Mouse (Mus musculus) retina, embryonic 14.5 days (tissue): ENCODE results near the gene Nutm2.
"Not testable (repeated sequence)": the region's sequence is repeated elsewhere in the genome, so short reads cannot be mapped to it uniquely, and the experiment has no call there.

Source experiments
- DNase-seq: peaks from one replicate; pipeline ENCODE4 v3.0.0-alpha.2; 2015; ENCODE audit warnings: low spot score

The Nutm2 gene

GRCm38 (mm10) chr13:50467007-50467406 is at the start of gene Nutm2:
Gene Nutm2, plus strand, starts transcription at chr13:50467307.
- DNase-seq = no peak

DNA sequence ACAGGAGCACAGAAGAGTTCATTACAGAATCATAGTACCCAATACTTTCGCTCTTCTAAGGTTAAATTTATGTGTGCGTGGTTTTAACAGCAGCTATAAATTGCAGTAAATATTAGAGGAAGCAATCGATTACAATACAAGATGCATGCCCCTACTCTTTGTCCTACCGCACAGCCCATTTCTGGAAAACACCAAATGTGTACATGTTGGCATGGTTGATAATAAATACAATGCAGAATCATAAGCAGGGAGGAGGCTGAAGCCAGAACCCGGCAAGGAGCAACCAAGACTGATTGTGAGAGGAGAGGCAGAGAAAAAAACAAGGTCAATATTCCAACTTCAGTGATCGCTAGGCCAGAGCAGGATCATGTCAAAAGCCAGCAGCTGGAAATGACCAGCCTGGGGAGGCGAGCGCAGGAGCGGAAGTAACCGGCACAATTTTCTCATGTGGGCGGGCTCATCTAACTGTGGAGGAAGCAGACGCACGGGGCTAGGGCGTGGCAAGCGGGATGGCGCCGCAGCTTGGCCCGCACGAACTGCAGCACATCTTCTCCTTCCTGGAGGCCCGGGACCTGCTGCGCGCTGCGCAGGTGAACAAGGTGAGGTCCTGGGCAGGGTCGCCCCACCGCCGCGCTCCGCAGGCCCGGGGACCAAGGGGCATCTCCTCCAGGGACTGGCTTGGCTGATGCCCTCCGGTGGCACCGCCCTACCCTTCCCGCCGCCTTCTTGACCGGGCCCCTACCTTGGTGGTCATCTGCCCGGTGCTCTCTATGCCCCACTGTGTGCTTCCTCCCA is 49.5 kb upstream of the Nutm2 start, which contains the start of gene Fbxw17:
Gene Fbxw17 (plus strand): TSS at position 476 of the 795 bp plus-strand sequence.
- peak; percentile 81 for DNase-seq

- peak; percentile 11 for DNase-seq
Measured at GRCm38 (mm10) chr13:50418421-50418820, 48.7 kb upstream of the Nutm2 start.

DNA sequence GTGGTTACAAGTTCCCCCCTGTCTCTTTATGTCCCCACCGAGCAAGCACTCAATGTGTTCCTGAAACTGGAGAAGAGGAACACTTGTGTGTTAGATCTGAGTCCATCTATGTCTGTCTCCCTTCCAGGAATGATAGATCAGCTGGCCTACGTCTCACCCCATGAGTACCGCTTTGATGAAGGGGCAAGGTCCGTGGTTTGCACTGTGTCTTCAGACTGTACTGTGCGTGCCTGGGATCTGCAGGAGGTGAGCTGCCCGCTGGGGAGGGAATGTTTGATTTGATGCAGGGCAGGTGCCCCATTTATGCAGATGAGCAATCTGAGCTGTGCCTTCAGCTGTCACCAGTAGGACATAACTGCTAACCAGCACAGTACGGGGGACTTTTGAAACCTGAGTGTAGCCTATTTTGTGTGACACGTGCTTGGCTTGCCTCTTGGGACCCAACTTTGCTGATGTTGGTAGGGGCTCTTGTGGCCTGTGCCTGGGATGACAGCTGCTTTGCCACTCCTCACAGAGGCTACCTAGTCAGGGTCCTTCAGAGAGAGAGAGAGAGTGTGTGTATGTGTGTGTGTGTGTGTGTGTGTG is 43.4 kb upstream of the Nutm2 start:
- DNase-seq = no peak

DNA sequence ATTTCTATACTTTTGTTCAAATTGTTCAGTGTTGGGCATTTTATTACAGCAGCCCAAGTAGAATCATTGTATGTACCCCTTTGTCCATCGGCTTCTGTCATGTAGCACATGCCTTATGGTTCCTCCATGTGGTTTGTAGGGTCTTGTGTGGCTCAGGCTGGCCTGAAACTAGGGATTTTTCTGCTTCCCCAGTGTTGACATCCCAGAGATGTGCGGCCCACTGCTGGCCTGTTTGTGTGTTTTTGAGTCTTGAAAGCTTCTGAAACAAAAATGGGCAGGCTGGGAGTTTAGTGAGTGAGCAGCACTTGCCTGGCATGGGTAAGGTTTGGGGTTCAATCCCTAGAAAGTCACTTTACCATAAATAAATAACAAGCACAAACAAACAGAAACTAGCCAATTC is 42.6 kb upstream of the Nutm2 start:
- no peak for DNase-seq

DNA sequence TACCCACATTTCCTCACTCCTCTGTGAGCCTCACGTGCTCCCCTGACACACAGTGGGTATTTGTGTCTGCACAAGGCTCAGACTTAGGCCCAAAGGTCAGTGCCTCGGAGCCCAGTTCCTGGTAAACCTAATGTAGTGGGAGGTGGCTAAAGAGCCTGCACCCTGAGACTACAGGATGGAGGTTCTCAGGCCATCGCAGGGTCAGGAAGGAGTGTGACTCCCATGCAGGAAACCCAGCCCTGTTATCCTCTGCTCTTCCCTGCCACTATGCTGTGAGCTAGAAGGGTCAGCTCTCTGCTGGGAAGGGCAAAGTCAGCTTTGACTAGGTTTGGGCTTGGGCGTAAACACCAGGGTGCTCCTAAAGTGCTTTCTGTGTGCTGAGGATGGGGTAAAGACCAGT is 40.4 kb upstream of the Nutm2 start:
- no peak for DNase-seq

- DNase-seq = no peak
Measured at GRCm38 (mm10) chr13:50443812-50444211, 23.3 kb upstream of the Nutm2 start, which contains the start of gene Gm47429. Gene Gm47429, minus strand, starts transcription at chr13:50443912.

GRCm38 (mm10) chr13:50445261-50445660 is 21.8 kb upstream of the Nutm2 start:
- peak; percentile 39 for DNase-seq

DNA sequence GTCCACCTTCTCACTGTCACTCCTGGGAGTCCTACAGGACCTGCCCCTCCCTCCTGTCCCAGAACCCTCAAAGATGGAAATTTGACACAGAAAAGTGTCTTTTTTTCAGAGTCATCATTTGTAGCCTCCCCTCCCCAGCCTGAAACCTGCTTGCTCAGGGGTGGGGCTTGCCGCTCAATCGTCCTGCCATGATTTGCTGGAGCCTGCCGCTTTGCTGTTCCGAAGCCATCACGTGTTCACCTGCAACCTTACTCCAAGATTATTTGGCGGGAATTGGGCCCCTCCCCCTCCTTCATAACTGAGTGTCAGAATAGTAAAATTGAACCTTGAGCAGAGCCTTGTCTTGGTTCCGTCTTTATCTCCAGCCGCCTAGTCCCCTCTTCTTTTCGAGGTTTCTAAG is 14.8 kb upstream of the Nutm2 start:
- not testable (repeated sequence) for DNase-seq

- no peak for DNase-seq
Measured at GRCm38 (mm10) chr13:50453426-50453825, 13.7 kb upstream of the Nutm2 start.

DNA sequence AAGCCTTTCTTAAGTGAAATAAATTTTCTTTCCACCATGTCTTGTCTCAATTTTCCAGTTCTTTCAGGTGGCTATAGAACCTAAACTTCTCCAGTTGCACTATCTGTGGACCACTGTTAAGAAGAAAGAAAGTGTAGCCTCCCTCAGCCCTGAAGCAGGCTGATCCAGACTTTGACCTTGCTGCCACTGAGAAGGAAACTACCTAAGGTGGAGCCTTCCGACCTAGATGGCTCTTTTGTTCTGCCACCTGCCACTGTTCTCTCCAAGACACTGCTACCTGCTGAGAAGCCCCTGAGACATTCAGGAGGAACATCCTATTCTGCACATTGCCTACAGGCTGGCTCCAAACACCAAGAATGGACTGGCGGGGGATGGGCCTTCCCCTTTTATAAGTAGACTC is 6.7 kb upstream of the Nutm2 start:
- DNase-seq = not testable (repeated sequence)

GRCm38 (mm10) chr13:50464621-50465562 is 2.2 kb upstream of the Nutm2 start:
- no peak for DNase-seq

GRCm38 (mm10) chr13:50488510-50488909 is 21.4 kb downstream of the Nutm2 start:
- DNase-seq = not testable (repeated sequence)

DNA sequence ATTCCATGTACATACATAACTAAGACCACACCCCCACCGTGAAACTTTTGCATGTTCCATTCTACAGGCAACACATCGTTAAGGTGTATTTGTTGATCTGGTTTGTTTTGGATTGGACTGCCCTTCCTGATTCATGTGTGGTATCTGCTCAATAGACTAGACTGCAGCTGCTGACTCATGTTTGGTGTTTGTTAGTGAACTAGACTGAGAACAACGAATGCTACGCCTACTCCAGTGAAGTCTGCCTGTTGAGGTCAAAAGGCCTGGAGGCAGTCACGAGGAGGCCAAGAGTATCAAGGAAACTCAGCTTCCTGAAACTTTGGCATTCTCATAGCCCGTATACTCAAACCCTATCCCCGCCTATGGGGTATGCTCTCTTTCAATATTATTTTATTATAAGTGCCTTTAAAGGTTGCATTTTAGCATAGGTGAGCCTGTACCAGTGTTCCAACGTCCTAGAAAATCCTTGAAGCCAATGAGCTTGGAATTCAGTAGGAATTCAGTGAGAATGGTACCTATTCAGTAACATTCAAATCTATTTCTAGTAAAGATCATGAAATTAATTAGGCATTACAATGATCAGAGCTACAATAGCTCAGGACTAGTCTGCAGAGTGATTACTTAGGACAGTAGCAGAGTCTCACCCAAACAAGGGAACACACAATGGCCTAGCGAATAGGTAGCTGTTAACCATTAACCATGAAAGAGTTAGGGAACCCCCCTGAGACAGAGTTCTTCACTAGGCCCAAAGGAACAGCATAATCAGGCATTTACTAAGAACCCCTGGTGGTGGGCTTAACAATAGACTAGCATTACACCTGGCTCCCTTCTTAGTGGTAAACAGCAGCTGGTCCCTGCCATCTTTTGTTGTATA is 43.6 kb downstream of the Nutm2 start:
- not testable (repeated sequence) for DNase-seq
